Mouse (Mus musculus) fibroblast of lung, adult 2 months (primary cell): ENCODE results near the gene Chst10.

Source experiments
- DNase-seq: peaks from one replicate; pipeline ENCODE4 v3.0.0-alpha.2; 2011; ENCODE audit warnings: low read depth

Gene Chst10

DNA sequence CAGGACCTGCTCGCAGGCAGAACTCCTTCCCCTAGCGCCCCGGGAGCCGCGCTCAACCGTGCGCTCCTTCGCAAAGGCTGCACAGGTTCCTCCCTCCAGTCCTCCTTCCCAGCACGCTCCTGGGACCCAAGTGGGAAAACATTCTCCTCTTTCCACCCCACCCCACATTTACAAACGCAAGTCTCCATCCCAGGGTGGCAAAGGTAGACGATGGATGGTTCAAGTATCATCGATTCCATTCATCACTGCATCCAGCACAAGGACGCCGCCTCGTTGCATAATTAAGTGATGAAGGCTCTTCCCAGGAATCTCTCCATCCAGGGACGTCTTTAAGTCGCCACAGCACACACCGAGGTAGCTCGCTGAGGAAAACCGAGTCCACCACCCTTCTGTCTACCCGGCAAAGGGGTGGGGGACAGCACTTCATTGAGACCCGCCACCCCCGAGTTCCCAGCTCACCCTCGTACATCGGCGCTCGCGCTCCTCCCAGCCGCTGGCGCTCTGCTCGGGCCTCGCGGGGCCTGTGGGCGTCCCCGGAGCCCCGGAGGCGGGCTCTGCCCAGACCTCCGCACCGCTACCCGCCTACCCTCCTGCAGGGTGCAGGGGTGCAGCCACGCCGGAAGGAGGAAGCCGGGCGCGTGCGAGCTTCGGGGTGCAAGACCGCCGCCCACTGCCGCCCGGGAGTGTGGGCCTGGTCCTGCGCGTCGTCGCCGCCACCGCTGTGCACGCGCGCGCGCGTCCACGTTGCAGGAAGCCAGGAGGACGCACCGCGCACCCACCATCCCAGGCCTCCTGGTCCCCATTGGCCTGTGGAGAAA is at the start of gene Chst10:
TSS of gene Chst10 (minus strand) at position 731 of the 818 bp plus-strand sequence.
- no peak for DNase-seq

DNA sequence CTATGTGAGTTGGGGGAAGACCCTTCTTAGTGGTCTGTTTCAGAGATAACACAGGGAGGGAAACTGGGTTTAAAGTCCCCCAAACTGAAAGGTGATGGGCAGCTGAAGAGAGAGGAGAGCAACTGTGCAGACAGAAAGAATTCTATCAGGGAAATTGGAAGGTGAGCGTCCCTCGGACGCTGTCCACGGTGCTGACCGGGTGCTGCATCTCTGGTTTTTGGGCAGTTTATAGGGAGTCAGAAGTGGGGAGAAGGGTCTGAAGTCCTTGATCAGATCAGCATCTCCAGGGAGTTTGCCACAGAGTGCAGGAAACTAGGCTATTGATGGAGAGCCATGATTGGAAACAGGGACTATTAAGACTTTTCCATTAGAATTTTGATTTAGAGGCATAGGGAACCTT is 41.6 kb upstream of the Chst10 start:
- no peak for DNase-seq

DNA sequence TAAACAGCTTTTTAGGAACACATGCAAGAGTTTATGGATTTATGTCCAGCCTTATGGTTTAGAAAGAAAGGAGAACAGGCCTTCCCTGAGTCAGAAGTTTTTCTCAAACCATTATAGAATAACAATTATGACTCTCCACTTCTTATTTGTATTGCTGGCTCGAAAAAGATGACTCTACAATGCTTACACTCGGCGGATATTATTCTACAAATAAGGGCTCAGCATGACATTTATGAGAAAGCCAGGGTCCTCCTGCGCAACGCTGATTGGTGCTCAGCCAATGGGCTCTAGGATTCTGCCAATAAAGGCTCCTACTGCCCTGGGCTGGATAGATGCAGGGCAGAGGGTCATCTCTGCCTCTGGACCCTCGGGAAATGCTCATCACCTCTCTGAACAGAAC is 40.9 kb upstream of the Chst10 start, which contains the start of gene Nms:
TSS of gene Nms (plus strand) at position 301 of the 400 bp plus-strand sequence.
- DNase-seq: no peak

DNA sequence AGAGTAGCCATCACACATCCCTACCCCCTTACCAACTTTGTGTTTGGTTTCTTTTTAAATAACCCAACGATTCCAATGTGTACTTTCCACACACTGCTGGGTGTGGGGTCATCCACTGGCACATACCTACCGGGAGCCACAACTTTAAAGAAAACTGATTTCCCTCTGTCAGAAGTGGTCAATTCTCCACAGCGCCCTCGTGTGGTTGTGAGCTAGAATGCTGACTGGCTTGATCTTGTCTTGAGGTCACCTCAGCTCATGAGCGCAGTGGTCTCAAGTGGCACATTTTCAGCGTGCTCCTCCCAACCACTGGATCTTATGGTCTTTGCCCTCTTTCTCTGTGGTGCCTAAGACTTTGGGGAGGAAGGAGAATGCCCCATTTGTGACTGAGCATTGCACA is 38.8 kb upstream of the Chst10 start:
- peak; percentile 3 for DNase-seq

DNA sequence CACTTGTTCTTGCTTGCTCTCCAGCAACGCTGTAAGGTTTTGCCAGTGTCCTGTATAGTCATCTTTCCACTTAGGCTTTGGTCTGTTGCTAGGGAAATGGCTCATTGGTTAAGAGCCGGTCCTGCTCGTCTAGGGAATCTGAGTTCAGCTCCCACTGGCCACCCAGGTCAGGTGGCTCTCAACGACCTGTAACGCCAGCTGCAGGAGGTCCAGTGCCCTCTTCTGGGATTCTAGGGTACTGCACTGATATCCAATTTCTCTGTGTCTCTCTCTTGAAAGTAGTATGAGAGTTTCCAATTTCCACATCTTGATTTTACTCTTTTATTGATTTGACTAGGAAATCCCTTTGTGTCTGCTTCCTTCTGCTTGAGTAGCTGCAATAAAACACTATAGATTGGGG is 36.7 kb upstream of the Chst10 start:
- no peak for DNase-seq

DNA sequence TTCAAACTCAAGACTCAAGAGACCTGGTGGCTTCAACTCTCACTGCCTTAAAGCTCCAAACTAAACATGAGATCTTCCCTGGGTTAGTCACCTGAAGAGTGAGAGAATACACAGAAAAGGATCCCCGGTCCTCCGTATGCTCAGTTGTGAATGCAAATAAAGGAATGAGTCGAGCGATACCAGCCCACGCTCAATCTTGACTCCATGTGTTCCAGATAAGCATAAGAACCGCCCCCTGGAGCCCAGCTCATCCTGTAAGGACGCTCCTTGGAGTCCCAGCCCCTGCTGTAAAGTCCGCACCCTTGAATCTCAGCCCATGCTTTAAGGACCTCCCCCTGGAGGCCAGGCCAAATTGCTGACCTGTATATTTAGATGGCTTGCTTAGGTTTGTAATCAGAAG is 32.8 kb upstream of the Chst10 start:
- no peak for DNase-seq

DNA sequence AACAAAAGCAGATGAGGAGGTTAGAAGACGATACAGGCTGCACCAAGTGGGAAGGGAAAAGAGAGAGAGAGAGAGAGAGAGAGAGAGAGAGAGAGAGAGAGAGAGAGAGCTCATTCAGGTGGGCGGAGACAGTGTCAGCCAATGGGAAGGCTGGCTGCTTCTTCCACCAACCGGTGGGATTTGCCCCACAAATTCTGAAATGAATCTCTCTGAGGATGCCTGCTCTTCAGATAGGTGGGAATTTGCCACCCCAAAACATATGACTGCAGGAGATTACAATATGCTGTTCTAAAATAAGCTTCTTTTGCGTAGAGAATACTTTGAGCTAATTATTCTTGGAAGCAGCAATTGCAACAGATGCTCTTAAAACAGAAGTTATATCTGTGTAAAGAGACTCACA is 31.5 kb upstream of the Chst10 start:
- no peak for DNase-seq

DNA sequence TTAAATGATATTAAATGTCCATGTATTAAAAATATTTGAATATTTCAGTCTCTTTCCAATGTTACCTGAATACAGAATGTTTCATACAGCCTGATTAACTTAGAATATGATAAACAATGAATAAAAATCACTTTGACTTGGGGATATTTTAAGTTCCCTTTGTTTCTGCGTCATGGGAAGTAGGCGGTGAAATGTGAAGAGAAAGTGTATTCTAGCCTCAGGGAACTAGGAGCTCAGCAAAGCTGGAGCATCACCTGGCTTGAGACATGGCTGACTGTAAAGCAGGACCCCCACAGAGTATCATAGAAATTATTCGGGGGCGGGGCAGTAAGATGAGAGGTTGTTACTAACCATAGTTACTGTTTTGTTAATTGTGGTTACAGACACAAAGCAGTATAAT is 31.0 kb upstream of the Chst10 start:
- DNase-seq: no peak

DNA sequence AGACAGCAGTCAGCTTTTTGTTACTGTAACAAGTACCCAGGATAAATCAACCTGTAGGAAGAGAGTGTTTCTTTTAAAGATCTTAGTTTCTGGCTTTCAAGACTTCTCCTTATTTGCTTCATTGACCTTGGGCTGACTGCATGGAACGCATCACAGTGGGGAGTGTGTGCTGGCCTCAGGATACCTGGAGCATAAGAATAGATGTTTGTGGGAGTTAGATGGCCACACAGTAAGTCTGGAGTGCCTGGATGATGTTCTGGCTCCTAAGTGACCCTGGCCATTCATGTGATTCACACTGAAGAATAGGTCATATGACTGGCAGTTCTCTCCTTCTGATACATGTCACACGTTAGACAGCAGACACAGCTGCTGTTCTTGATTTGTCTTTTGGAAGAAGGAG is 6.0 kb upstream of the Chst10 start:
- DNase-seq: no peak

DNA sequence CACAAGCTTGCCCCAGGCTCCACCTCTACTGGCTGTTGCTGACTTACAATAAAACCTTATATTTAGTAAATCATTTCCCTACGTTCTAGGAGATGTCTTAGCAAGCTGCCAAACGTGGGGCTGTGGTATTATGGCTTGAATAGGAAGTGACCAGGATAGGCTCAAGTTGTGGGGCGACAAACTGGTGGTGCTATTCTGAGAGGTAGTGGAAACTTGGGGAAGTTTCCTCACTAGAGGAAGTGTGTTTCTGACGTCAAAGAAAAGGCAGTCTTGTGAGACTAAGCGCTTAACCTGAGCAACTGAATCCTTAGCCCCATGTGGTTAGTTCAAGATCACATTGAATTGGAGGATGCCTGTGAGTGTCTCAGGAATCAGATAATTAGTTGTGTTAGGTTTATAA is 4.6 kb upstream of the Chst10 start:
- DNase-seq: no peak

DNA sequence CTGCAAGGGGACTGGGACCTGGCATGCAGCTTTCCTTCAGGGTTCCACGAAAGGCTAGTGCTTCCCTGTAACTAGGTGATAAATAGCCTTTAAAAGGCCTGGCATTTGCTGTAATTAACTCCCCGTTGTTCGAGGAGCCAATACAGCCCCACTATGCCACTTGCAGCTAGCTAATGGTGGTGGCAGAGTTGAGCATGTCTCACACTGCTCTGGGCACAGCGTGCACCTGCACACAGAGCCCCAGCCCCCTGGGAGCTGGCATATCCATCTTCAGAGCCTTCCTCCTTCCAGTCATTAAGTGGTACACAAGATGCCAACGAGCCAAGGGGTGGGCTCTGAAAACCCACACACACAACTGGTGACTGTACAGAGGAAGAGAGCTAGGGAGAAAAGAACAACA is 4.9 kb downstream of the Chst10 start:
- no peak for DNase-seq

DNA sequence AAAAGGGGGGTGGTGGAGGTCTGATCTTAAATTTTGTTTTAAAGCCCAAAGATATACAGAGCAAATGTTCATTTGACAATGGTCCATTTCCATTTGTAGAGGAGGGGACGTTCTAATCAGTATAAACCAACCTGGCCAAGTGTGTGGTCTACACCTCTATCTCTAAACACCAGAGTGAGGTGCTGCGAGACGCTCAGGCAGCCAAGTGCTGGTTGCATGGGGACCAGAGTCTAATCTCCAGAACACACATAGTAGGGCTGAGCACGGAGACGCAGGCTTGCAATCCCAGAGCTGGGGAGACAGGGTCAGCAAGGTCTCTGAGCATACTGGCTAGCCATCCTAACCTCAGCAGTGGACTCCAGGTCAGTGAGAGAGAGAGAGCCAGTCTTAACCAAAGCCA is 6.5 kb downstream of the Chst10 start:
- no peak for DNase-seq

DNA sequence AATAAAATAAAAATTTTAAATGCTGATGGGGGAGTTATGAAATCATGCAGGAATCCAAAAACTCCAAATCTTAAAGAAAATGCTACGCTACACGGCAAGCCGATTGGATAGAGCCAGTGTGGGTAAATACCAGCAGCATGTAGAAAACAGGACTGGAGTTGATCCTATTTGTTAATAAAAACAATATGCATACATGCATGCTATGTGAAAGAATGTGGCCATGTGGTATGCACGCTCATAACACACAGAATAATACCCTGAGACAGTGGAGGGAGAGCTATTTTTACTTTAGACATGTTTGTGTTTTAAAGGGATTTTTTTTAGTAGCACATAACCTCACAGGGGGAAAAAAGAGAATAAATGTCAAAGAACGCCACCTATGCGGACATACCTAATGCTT is 9.2 kb downstream of the Chst10 start:
- DNase-seq: no peak

DNA sequence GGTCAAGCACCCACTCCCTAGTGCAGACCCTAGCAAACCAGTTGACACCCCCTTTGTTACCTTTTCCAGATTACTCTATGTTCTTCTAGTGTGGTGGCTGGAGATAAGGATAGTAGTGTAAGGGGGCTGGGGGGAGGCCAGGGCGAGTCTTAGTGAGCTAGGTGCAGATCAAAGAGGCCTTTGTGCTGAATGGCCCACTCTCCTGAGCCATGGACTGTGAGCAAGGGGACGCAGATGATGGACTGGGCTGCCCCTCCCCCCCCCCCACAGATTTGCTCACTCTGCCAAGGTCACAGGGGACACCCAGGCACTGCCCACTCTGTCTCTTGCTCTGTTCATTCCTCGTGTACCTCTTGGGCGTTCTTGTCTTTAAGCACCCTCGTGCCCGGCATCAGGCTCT is 10.9 kb downstream of the Chst10 start:
- no peak for DNase-seq

DNA sequence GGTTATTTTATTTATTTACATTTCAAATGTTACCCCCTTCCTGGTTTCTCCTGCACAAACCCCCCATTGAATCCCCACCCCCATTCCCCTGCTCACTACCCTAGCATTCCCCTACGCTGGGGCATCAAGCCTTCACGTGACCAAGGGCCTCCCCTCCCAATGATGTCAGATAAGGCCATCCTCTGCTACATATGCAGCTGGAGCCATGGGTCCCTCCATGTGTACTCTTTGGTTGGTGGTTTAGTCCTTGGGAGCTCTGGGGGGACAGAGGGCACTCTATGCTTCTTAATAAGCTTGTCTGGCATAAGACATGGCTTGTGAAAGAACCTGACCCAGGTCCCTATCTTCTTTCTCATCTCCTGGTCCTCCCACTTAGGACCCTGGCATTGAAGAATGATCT is 11.4 kb downstream of the Chst10 start:
- DNase-seq: no peak

DNA sequence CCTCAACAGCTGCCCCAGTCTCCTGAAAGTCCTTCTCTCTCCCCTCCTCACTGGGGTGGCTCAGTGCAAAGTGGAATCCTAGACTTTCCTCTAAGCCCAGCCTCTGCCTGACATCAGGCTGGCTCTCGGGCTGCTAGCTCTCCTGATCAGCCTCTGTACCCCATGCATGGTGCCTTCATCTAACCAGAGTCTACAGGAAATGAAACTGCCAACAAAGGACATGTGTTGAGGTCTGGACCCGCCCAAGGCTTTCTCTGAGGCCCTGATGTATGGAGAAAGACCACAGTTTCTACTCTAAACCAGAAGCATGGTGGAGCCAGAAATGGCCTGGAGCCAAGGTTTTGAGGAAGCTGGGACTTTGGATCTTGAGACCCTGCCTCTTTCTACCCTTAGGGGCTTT is 12.0 kb downstream of the Chst10 start:
- no peak for DNase-seq

DNA sequence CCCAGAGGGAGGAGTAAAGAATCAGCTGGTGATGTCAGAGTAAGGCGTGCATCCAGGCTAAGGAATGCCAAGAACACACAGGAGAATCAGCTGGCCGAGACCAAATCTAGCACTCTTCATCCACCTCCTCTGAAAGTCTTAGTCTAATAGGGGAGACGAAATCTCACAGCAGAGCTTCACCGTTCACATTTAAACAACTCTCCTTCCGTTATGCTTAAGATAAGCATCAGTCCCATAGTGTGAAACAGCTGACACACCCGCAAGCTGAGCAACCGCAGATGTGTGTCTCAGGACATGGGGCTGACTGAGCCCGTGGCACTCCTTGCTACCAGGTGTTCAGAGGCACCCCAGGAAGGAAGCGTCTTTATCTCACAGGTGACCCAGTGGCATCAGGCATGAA is 14.2 kb downstream of the Chst10 start:
- no peak for DNase-seq

DNA sequence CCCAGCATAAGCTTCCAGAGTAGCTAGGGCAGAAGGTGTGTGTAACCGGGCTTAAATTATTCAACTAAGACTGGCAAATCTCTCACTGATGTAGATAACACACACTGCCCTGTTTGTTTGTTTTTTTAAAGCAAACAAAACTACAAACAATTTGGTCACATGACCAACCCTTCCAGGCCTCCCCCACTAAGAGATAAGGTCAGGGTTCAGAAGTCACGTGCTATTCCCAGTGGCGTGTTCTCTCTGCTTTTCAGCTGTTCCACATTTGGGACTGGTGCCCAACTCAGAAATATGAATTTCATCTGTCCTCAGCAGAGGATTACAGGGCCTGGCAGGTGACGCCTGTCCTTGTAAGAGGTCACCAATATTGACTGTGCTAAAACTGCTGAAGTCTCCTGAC is 15.2 kb downstream of the Chst10 start:
- no peak for DNase-seq

DNA sequence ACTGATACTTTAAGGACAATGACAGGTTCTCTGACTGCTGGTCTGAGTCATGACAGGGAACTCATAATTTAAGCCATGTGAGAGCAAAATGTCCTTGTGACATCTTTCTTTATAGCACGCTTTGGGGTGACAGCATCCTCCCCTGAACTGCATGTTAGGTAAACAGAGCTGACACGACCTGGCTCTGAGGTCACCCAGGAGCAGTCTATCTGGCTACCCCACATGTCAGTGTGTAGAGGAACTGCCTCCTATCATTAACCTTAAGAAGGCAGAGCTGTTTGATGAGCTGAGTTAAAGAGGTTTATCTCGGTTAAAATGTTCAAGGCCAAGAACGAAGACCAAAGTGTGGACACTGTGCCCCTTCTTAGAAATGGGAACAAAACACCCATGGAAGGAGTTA is 16.6 kb downstream of the Chst10 start:
- DNase-seq: no peak

DNA sequence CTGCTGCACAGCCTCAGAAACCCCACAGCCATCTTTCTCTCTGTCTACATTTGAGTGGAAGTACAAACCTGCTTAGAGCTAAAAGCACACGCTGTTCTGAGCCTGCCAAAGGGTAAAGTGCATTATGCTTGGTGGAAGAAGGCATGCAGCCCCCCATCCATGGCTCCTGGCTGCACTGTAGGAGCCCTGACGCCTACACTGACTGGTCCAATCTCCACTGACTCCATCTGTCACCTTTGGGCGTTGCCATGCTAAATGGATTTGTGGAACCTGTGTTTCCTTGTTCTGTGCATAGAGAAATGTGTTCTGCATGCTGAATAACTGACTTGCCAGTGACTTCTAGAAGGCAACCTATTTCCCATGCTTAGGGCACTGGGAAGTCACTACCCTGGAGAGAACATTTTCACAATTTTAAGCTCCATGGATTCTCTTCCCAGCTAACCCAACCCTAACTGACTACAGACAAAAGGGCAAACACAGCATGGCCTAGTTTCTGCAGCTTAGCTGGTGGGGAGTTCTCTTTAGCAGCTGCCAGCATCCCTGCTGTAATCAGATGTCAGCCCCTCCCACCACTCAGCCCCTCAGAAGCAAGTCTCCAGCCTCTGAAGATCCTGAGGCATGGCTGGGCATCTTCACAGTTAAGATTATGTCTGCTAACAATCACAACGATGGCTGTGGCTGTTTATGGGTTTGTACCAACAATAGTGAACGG is 21.1 kb downstream of the Chst10 start:
- DNase-seq: no peak

DNA sequence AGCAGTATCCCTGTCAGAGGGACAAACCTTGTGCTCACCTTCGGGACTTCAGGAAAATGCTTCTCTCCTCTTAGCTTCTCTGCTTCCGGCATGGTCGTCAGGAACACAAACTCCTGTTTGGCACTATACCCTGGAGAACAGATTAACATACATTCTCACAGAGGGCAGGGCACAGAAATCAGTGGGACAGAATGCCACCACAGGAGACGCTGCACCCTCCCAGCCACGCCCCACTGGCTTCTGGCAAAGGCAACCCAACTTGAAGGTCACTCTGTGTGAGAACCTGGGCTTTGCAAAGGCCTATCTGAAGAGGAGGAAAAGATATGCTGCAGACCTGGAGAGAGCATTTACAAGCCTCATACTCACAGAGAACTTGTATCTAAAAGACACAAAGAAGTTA is 24.1 kb downstream of the Chst10 start:
- DNase-seq: no peak

DNA sequence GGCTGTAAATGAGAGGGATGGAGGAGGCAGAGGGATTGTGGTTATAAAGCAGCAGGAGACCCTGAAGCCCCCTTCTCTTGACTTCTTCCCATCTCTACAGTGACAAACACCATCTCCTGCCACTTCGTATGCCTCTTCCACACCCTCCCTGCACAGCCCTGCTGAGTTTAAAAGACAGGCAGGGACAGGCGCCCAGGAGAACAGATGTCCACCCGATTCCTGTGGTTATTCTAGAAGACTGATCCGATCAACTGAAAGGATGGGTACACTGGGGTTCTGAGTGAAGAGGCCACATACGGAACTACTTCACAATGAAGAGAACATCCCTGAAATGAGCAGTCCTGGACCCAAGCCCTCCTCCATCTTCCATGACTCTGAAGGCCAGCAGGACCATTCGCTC is 26.1 kb downstream of the Chst10 start:
- DNase-seq: no peak

DNA sequence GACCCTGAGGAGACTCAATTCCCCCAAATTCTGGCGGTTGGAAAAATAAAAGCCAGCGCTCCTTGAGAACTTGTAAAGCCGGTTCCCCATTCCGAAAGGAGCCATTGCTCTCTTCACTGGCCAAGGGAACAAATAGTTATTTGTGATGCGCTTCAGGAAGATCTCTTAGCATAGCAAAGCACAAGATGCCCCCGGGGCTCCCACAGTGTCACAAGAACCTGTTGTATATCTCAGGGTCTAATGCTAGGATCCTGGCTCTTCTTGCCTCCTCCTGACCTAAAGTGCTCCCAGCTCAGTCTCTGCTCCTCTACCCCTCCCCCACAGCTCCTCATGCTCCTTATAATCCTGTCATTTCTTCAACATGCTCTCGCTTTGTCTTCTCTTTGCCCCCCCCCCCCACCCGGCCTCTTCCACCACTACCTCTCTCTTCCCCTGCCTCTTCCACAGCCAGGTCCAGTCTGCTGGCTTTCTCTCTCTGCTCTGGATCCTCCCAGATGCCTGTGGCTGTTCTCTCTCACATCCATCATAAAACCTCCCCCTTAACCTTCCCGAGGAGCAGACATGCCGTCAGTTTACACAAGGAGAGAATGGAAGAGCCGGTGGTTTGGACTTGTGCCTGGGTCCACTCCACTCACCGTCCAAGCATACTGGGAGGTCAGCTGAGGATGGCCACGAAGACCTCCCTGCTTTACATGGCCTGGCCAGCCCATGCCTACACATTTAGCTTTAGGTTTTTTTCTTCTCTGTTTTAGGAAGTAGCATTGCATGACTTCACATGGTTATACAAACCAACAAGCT is 28.4 kb downstream of the Chst10 start:
- no peak for DNase-seq
